Mouse (Mus musculus): ENCODE measurements around the gene Zcchc3. TPM values are rescaled to one million over a fixed set of nuclear protein-coding genes. Genes with fewer than 3 reads are reported as not detected.

The Zcchc3 gene
- total RNA-seq, 2 experiments from 2014 or later: 8.0 to 10.0 TPM

GRCm38 (mm10) chr2:152412526-152413157 is 2.2 kb downstream of the Zcchc3 start:
- no peak for DNase-seq

GRCm38 (mm10) chr2:152411471-152411870 is 3.4 kb downstream of the Zcchc3 start:
- intact Hi-C loops (cut with DNase I): loop anchor here (1.0 kb wide), 1 partner anchor 14 kb away; no protein-coding TSS in a partner anchor
- no peak for DNase-seq

More at GRCm38 (mm10) chr2:152412526-152413157, 2.2 kb downstream of the Zcchc3 start:
- intact Hi-C loops (cut with DNase I): no loop called here

- peak; percentile 73 to 77 for DNase-seq
- intact Hi-C loops (cut with DNase I): loop anchor here (1.0 kb wide), 1 partner anchor 14 kb away; no protein-coding TSS in a partner anchor
Measured at GRCm38 (mm10) chr2:152410971-152411371, 3.9 kb downstream of the Zcchc3 start.

- no peak for DNase-seq
- intact Hi-C loops (cut with DNase I): no loop called here
Measured at GRCm38 (mm10) chr2:152409781-152410180, 5.0 kb downstream of the Zcchc3 start.

GRCm38 (mm10) chr2:152406126-152406525 is 8.7 kb downstream of the Zcchc3 start:
- DNase-seq: peak; percentile 87 to 88
- intact Hi-C loops (cut with DNase I): no loop called here

- no peak for DNase-seq
- intact Hi-C loops (cut with DNase I): loop anchor here (10.0 kb wide), 2 partner anchors 146 to 186 kb away; partner anchors contain the start of genes Defb19 and Defb29
Measured at GRCm38 (mm10) chr2:152399122-152399542, 15.7 kb downstream of the Zcchc3 start.

- peak; percentile 93 for DNase-seq
- intact Hi-C loops (cut with DNase I): loop anchor here (1.0 to 10.0 kb wide), 3 partner anchors 16 to 186 kb away; partner anchors contain the start of genes Defb19 and Defb29
Measured at GRCm38 (mm10) chr2:152398691-152399090, 16.1 kb downstream of the Zcchc3 start.

GRCm38 (mm10) chr2:152397680-152398435 is 17.0 kb downstream of the Zcchc3 start, which contains the start of gene Sox12:
Gene Sox12 (minus strand): TSS chr2:152398063.
- DNase-seq: peak; percentile 95 to 99

GRCm38 (mm10) chr2:152397004-152397589 is 17.7 kb downstream of the Zcchc3 start:
- peak; percentile 71 to 78 for DNase-seq
- intact Hi-C loops (cut with DNase I): loop anchor here (1.0 to 10.0 kb wide), 3 partner anchors 14 to 188 kb away; partner anchors contain the start of genes Defb19 and Defb29

More at GRCm38 (mm10) chr2:152397680-152398435, 17.0 kb downstream of the Zcchc3 start, which contains the start of gene Sox12:
- intact Hi-C loops (cut with DNase I): loop anchor here (1.0 to 10.0 kb wide), 4 partner anchors 13 to 187 kb away; partner anchors contain the start of genes Defb19 and Defb29

- intact Hi-C loops (cut with DNase I): loop anchor here (1.0 to 10.0 kb wide), 3 partner anchors 15 to 188 kb away; partner anchors contain the start of genes Defb19 and Defb29
- DNase-seq: peak; percentile 74 to 76
Measured at GRCm38 (mm10) chr2:152396110-152397003, 18.5 kb downstream of the Zcchc3 start.

GRCm38 (mm10) chr2:152395271-152395920 is 19.4 kb downstream of the Zcchc3 start:
- intact Hi-C loops (cut with DNase I): loop anchor here (10.0 kb wide), 2 partner anchors 149 to 189 kb away; partner anchors contain the start of genes Defb19 and Defb29
- peak in 1 of 2 experiments; percentile 17 for DNase-seq

GRCm38 (mm10) chr2:152393225-152394017 is 21.4 kb downstream of the Zcchc3 start:
- intact Hi-C loops (cut with DNase I): loop anchor here (1.0 to 10.0 kb wide), 3 partner anchors 44 to 191 kb away; partner anchors contain the start of genes Defb19 and Defb29
- no peak for DNase-seq

GRCm38 (mm10) chr2:152392786-152393185 is 22.0 kb downstream of the Zcchc3 start:
- intact Hi-C loops (cut with DNase I): loop anchor here (1.0 to 10.0 kb wide), 3 partner anchors 45 to 192 kb away; partner anchors contain the start of genes Defb19 and Defb29
- peak; percentile 39 to 44 for DNase-seq

- no peak for DNase-seq
- intact Hi-C loops (cut with DNase I): no loop called here
Measured at GRCm38 (mm10) chr2:152384191-152384590, 30.6 kb downstream of the Zcchc3 start.

- DNase-seq: no peak
- intact Hi-C loops (cut with DNase I): no loop called here
Measured at GRCm38 (mm10) chr2:152376345-152376741, 38.5 kb downstream of the Zcchc3 start, which contains the start of gene Nrsn2. Gene Nrsn2 (minus strand): TSS chr2:152376638.

- no peak for DNase-seq
- intact Hi-C loops (cut with DNase I): no loop called here
Measured at GRCm38 (mm10) chr2:152375652-152376344, 39.0 kb downstream of the Zcchc3 start.

- intact Hi-C loops (cut with DNase I): no loop called here
- no peak for DNase-seq
Measured at GRCm38 (mm10) chr2:152373547-152373946, 41.3 kb downstream of the Zcchc3 start.

Measured in heart, postnatal 36 days (tissue).